Mouse (Mus musculus) midbrain, embryonic 14.5 days (tissue): ENCODE results near the gene Bptf. TPM values are rescaled to one million over a fixed set of nuclear protein-coding genes. Genes with fewer than 3 reads are reported as not detected.

ENCODE experiments used
- polyA plus RNA-seq: library from polyadenylated mRNA; unstranded; fragments of >200 nt; fragmentation: Nextera tagmentation; extraction: Ambion mirVana; gene quantifications from 2 replicates; pipeline ENCODE4 v1.2.1, GENCODE M21; 2014

Gene Bptf
- polyA plus RNA-seq, 1 experiment from 2014 or later, result 46.9 TPM

Other genes with a start within 250 kb of the Bptf start
- 17.5 and 24.0 TPM in 2 replicates for gene Smurf2, start 211.4 kb downstream of the Bptf start, polyA plus RNA-seq
- gene Kpna2, start 132.6 kb downstream of the Bptf start, polyA plus RNA-seq, result 127 and 206 TPM in 2 replicates
- gene 1810010H24Rik, start 106.4 kb downstream of the Bptf start, polyA plus RNA-seq, result 9.6 and 11.1 TPM in 2 replicates
- 43.3 and 57.7 TPM in 2 replicates for gene Nol11, start 57.3 kb upstream of the Bptf start, polyA plus RNA-seq